Mouse (Mus musculus) ES-E14 (cell line): ENCODE data around the gene Rbm8a.
"Not testable (repeated sequence)": the region's sequence is repeated elsewhere in the genome, so short reads cannot be mapped to it uniquely, and the experiment has no call there.

Experiments used
- CHD2 ChIP-seq: IDR thresholded peaks from 2 replicates; pipeline ENCODE4 v1.6.1; 2014; ENCODE audit warnings: mild to moderate bottlenecking, low read depth, low read length, inconsistent platforms
- MAFK ChIP-seq: IDR thresholded peaks from 2 replicates; pipeline ENCODE4 v1.6.1; 2014; ENCODE audit warnings: mild to moderate bottlenecking, low read depth, low read length, inconsistent platforms; ENCODE audit not compliant: insufficient read depth
- ZC3H11A ChIP-seq: IDR thresholded peaks from 2 replicates; pipeline ENCODE4 v1.6.1; 2012; ENCODE audit warnings: low read depth, mild to moderate bottlenecking, inconsistent platforms, low read length, borderline replicate concordance
- ZNF384 ChIP-seq: IDR thresholded peaks from 2 replicates; pipeline ENCODE4 v1.6.1; 2012; ENCODE audit warnings: low read depth, low read length, inconsistent platforms

DNA sequence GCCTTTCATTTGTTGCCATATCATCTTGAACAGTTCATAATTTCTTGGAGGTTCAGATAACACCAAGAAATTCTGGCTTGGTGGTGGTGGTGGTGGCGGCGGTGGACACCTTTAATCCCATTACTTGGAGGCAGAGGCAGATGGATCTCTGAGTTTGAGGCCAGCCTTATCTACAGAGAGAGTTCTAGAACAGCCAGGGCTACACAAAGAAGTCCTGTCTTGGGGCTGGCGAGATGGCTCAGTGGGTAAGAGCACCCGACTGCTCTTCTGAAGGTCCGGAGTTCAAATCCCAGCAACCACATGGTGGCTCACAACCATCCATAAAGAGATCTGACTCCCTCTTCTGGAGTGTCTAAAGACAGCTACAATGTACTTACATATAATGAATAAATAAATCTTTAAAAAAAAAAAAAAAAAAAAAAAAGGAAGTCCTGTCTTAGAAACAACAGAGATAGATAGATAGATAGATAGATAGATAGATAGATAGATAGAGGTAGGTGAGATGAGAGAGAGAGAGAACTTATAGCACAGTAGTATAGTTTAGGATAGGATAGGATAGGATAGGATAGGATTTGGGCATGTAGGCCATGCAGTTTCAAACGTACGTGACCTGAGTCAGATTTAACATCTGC, 36.1 kb downstream of the Rbm8a start:
- TF ChIP-seq ZNF384, CHD2, ZC3H11A, MAFK: not testable (repeated sequence)
